Mouse (Mus musculus): ENCODE measurements around the gene Erc2. TPM values are rescaled to one million over a fixed set of nuclear protein-coding genes. Genes with fewer than 3 reads are reported as not detected.
"Not testable (repeated sequence)": the region's sequence is repeated elsewhere in the genome, so short reads cannot be mapped to it uniquely, and the experiment has no call there.

The Erc2 gene
- polyA plus RNA-seq (2012; rRNA removed), result 0.80 and 1.0 TPM in 2 replicates

- DNase-seq (ENCODE audit: low spot score), result peak; percentile 44
These were observed at the start of gene Erc2 for GRCm38 (mm10) chr14:27622176-27622922. TSS of gene Erc2 (plus strand) at chr14:27622428.

DNA sequence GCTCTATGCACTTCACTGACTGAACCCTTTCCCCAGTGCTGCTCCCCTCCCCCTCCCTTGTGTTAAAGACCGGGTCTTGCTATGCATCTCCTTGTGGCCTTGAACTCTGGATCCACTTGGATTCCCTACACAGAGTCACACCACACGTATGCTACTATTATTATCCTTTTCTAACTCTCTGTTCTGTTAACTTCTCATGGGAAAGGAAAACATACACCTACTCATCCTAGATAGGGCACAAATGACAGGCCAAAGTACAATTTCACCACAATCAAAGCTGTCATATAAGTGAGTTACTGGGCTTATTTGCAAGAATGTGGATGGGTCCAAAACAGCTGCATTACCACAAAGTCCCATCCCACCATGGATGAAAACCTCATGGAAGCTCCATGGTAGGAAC is 43.8 kb upstream of the Erc2 start:
- DNase-seq (ENCODE audit: low spot score), result no peak

DNA sequence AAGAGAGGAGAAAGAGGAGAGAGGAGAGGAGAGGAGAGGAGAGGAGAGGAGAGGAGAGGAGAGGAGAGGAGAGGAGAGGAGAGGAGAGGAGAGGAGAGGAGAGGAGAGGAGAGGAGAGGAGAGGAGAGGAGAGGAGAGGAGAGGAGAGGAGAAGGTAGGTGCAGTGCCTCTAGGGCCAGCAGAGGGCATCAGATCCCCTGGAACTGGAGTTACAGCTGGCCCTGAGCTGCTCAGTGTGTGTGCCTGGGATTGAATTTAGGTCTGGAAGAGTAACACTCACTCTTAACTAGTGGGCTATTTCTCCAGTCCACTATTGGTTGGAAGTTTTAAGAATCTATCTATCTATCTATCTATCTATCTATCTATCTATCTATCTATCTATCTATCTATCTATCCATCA is 32.6 kb upstream of the Erc2 start:
- not testable (repeated sequence) for DNase-seq (ENCODE audit: low spot score)

- no peak for DNase-seq (ENCODE audit: low spot score)
These were observed 30.1 kb upstream of the Erc2 start for GRCm38 (mm10) chr14:27592163-27592562.

DNA sequence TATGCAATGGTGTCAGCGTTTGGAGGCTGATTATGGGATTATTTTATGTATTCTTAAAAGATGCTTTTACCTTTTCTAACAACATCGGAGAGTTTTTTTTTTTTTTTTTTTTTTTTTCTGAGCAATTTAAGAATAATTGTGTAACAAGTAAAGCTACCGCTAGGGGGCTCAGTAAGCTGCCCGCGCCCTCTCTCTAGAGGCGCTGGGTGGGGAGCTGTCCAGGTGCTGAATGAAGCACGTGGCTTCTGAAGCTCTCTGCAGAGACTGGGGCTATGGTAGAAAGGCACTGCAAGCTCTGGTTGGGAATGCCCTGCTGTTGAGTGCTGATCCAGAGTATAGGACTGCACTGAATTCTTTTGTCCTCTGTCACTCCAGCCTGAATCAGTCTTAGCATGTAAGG is 26.0 kb upstream of the Erc2 start:
- peak; percentile 46 for DNase-seq (ENCODE audit: low spot score)

- no peak for DNase-seq (ENCODE audit: low spot score)
These were observed 20.1 kb upstream of the Erc2 start for GRCm38 (mm10) chr14:27602136-27602535.

- DNase-seq (ENCODE audit: low spot score), result no peak
These were observed 14.8 kb upstream of the Erc2 start for GRCm38 (mm10) chr14:27607419-27607818.

DNA sequence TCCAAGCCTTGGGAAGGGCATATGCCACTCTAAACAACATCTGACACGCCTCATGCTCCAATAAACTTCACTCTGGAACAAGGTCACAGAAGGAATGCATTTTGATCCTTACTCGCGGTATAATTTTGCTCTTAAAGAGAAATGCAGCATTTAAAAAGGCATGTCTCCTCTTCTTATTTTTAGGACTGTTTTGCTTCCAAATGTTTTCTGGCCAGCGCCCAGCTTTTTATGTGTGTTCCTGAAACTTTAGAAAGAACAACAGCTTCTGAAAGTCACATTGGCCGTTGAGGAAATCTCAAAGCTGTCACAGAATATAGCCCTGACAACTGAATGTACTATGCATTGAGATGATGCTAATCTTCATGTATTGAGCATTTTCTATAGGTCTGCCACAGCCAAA is 8.5 kb upstream of the Erc2 start:
- DNase-seq (ENCODE audit: low spot score), result no peak

DNA sequence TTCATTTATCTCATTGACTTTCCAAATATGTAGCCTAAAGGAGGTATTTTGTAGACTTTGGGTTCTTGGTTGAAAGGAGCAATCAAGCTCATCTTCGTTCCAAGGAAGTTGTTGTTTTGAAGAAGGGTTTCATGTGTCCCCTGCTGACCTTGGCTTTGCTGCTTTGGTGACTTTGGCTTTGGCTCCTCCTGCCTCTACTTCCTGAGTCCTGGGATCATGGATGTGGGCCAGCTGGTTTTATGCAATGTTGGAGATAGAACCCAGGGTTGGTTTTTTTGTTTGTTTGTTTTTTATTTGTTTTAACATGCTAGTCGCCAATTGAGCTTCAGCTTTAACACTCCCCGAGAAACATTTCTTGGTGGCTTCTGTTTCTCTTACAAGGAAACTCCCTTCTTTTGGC is 4.9 kb upstream of the Erc2 start:
- no peak for DNase-seq (ENCODE audit: low spot score)

DNA sequence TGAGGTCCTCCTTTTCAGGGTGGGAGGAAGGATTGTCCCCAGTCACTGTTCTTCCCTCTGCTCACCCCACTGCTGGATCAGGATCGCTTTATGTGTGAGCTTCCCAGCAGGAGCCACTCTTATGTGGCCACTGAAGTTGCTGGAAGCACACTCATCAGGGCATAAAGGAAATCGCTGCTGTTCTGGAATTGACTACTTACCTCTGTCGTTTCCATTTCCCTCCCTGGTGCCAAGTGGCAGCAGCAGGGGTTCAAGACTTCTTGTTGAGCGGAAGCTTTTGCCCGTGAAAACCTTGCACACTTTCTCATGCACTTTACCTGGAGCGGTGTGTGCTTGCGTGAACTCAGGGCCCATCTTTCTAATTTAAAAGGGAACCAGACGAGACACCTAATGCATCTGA is 652 bp upstream of the Erc2 start:
- DNase-seq (ENCODE audit: low spot score), result no peak

DNA sequence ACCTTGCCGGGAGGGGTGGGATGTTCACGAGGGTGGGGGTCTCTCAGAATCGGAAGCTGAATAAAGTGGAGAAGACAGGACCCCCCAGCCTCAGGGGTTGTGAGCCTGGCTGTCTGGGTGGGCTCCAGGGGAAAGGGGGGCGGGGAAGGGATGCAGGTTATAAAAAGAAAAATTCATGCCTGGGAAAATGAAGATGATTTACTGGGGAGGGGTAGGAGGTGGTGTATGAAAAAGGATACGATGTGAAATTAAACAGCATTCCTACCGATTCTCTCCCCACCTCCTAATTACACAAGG is 643 bp downstream of the Erc2 start:
- DNase-seq (ENCODE audit: low spot score), result no peak

GRCm38 (mm10) chr14:27623368-27623767 is 1.1 kb downstream of the Erc2 start:
- peak; percentile 25 for DNase-seq (ENCODE audit: low spot score)

DNA sequence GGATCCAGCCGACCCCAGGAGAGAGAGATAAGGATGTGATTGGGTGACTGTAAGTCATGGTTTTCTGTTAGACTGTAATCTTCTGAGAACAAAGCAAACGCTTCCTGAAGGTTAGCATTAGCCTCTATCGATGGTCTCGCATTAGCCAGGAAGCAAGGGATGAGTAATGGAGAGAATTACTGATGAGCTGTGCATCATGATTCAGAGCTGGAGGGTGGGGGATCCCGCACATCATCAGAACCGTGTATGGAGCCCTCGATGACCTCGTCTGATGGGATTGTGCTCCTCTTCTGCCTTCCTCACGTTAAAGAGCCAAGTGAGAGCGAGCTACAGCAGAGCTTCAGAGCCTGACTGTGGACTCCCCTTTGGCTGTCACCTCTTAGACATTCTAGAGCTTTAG is 6.5 kb downstream of the Erc2 start:
- DNase-seq (ENCODE audit: low spot score), result no peak

DNA sequence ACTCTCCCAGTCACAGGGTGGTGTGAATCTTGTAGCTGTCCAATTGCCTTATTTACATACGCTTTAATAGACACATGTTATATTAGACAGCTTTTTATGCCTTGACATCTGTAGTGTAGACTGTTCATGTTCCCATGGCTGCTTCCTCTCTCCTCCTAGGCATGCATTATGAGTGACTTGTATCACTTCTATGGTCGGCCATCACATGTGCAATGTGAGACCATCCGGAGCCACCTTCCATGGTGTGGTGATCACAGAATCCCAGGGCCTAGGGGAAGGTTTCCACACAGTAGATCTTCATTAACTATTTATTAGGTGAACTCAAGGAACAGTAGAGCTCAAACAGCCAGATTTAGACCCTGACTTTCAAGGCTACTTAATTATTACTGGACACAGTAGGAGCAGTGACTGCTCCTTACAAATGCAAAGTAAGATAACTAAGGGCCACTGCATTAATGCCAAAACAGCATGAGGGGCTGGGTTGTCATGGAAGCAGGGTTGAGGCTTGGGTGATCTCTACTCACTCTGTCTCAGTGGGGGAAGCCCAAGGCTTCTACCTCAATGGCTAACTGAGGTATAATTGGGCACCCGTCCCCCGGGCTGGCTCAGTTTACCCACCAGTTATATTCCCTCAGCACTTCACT is 7.3 kb downstream of the Erc2 start:
- DNase-seq (ENCODE audit: low spot score), result no peak

GRCm38 (mm10) chr14:27630973-27631640 is 8.9 kb downstream of the Erc2 start:
- no peak for DNase-seq (ENCODE audit: low spot score)

- no peak for DNase-seq (ENCODE audit: low spot score)
These were observed 12.5 kb downstream of the Erc2 start for GRCm38 (mm10) chr14:27634761-27635160.

DNA sequence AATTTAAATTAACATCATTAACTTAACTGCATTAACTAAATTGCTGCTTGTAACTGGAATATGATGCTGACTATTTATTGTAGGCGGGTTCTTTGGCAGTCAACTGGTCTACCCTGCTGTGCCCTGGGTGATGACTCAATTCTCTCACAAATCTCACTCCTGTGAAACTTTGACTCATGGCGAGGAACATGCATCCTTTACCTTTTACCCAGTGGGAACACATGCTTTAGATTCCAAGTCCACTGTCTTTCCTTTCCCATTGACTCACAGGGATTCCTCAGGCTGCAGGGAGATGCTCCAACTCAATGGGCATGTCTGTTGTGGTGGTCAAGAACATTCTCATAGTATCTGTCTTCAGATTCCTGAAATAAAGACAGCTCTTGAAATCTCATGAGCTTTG is 14.3 kb downstream of the Erc2 start:
- DNase-seq (ENCODE audit: low spot score), result no peak

GRCm38 (mm10) chr14:27641382-27641781 is 19.2 kb downstream of the Erc2 start:
- DNase-seq (ENCODE audit: low spot score), result no peak

GRCm38 (mm10) chr14:27642981-27643380 is 20.8 kb downstream of the Erc2 start:
- DNase-seq (ENCODE audit: low spot score), result no peak

DNA sequence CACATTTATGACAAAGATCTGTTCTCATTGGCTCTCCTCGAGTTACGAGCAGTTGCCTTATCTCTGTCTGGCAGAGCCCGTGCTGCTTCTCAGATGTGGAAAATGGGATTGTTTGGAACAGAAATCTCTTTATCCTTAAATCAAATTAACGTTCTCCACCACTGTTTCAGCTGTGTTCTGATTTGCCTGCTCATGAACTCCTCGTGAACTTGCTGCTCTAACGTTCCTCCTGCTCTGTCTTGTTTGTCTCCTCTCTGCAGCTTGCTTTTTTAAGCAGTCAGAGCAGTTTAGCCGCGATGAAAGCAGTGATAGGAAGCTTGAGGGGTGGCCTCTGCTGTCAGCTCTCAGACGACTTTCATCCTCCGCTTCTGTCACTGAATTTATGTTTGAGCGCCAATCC is 32.4 kb downstream of the Erc2 start:
- no peak for DNase-seq (ENCODE audit: low spot score)

GRCm38 (mm10) chr14:27658616-27659015 is 36.4 kb downstream of the Erc2 start:
- no peak for DNase-seq (ENCODE audit: low spot score)

GRCm38 (mm10) chr14:27661466-27661865 is 39.2 kb downstream of the Erc2 start:
- no peak for DNase-seq (ENCODE audit: low spot score)

GRCm38 (mm10) chr14:27662251-27662650 is 40.0 kb downstream of the Erc2 start:
- DNase-seq (ENCODE audit: low spot score), result no peak

Data from urinary bladder, adult 2 months (tissue).